Mouse (Mus musculus) adrenal gland, adult 2 months (tissue): ENCODE results near the gene Tmem150c. TPM values are rescaled to one million over a fixed set of nuclear protein-coding genes. Genes with fewer than 3 reads are reported as not detected.

Experiments
- DNase-seq: peaks from one replicate; pipeline ENCODE4 v3.0.0; 2021
- polyA plus RNA-seq: library from polyadenylated mRNA; depleted of rRNA; stranded (reverse); fragments of >200 nt; gene quantifications from 2 replicates; pipeline ENCODE4 v1.2.3, GENCODE M21; 2012
- total RNA-seq, 2 experiments: library from RNA; stranded (reverse); gene quantifications; 2 replicates each; pipeline ENCODE4 v1.2.3; 2021

Gene Tmem150c
- total and polyA plus RNA-seq, 3 experiments, result 1.9 to 19.0 (median 9.3) TPM

GRCm38 (mm10) chr5:100097967-100098366, 61.6 kb downstream of the Tmem150c start:
- DNase-seq, result no peak

GRCm38 (mm10) chr5:100096955-100097354, 62.7 kb downstream of the Tmem150c start:
- no peak for DNase-seq

- DNase-seq, result no peak
These were observed 68.0 kb downstream of the Tmem150c start for GRCm38 (mm10) chr5:100091602-100092001.

GRCm38 (mm10) chr5:100091263-100091594, 68.4 kb downstream of the Tmem150c start:
- no peak for DNase-seq

- no peak for DNase-seq
These were observed 68.9 kb downstream of the Tmem150c start for GRCm38 (mm10) chr5:100090515-100091262.

- peak; percentile 46 for DNase-seq
These were observed 74.5 kb downstream of the Tmem150c start for GRCm38 (mm10) chr5:100085097-100085496.

- DNase-seq, result no peak
These were observed 75.5 kb downstream of the Tmem150c start for GRCm38 (mm10) chr5:100083953-100084562.

- DNase-seq, result no peak
These were observed 77.6 kb downstream of the Tmem150c start for GRCm38 (mm10) chr5:100082006-100082405.

- DNase-seq, result no peak
These were observed 79.7 kb downstream of the Tmem150c start for GRCm38 (mm10) chr5:100079931-100080275.

GRCm38 (mm10) chr5:100079040-100079930, 80.3 kb downstream of the Tmem150c start:
- peak; percentile 26 for DNase-seq

- DNase-seq, result no peak
These were observed 85.0 kb downstream of the Tmem150c start for GRCm38 (mm10) chr5:100074571-100074970.

- no peak for DNase-seq
These were observed 87.1 kb downstream of the Tmem150c start for GRCm38 (mm10) chr5:100072557-100072956.

GRCm38 (mm10) chr5:100071541-100071940, 88.1 kb downstream of the Tmem150c start:
- DNase-seq, result no peak

GRCm38 (mm10) chr5:100070255-100070654, 89.4 kb downstream of the Tmem150c start:
- DNase-seq, result peak; percentile 93

- DNase-seq, result no peak
These were observed 90.1 kb downstream of the Tmem150c start for GRCm38 (mm10) chr5:100069526-100069925.

GRCm38 (mm10) chr5:100067579-100067978, 92.0 kb downstream of the Tmem150c start:
- DNase-seq, result no peak

- no peak for DNase-seq
These were observed 98.7 kb downstream of the Tmem150c start for GRCm38 (mm10) chr5:100060876-100061275.

GRCm38 (mm10) chr5:100059326-100059725, 100.3 kb downstream of the Tmem150c start:
- DNase-seq, result no peak

- no peak for DNase-seq
These were observed 100.9 kb downstream of the Tmem150c start for GRCm38 (mm10) chr5:100058729-100059128.

- DNase-seq, result no peak
These were observed 102.0 kb downstream of the Tmem150c start for GRCm38 (mm10) chr5:100057461-100058209.

GRCm38 (mm10) chr5:100055866-100056369, 103.7 kb downstream of the Tmem150c start:
- peak; percentile 56 for DNase-seq
